Mouse (Mus musculus) limb, embryonic 10.5 days (tissue): Measurements from ENCODE around the gene Col27a1. TPM values are rescaled to one million over a fixed set of nuclear protein-coding genes. Genes with fewer than 3 reads are reported as not detected.

Experiments used
- DNase-seq: peaks from one replicate; pipeline ENCODE4 v3.0.0-alpha.2; 2017; ENCODE audit warnings: low spot score
- H3K27ac ChIP-seq: fragments of 300-500 bp; sonication (generic); 2 replicates; pipeline ENCODE4 v1.5.1; 2016; ENCODE audit warnings: mild to moderate bottlenecking
- H3K27me3 ChIP-seq: fragments of 300-500 bp; sonication (generic); 2 replicates; pipeline ENCODE4 v1.6.1; 2016; ENCODE audit warnings: low read depth, mild to moderate bottlenecking; ENCODE audit not compliant: poor library complexity, severe bottlenecking
- H3K36me3 ChIP-seq: fragments of 300-500 bp; sonication (generic); 2 replicates; pipeline ENCODE4 v1.6.1; 2016; ENCODE audit warnings: mild to moderate bottlenecking, moderate library complexity
- H3K4me1 ChIP-seq: fragments of 300-500 bp; sonication (generic); 2 replicates; pipeline ENCODE4 v1.6.1; 2016
- H3K4me3 ChIP-seq: fragments of 300-500 bp; sonication (generic); 2 replicates; pipeline ENCODE4 v1.5.1; 2016; ENCODE audit warnings: mild to moderate bottlenecking, moderate library complexity
- H3K9me3 ChIP-seq: fragments of 300-500 bp; sonication (generic); replicated peaks from 2 replicates; pipeline ENCODE4 v1.6.1; 2016; ENCODE audit warnings: mild to moderate bottlenecking
- WGBS: fragments of 180-500 bp; shearing (Covaris S2); methylation state at CpG from one replicate; pipeline ENCODE4 v1.1.7; 2016; 5-methylcytosine and 5-hydroxymethylcytosine counted together
- polyA plus RNA-seq: library from polyadenylated mRNA; unstranded; fragments of >200 nt; fragmentation: Nextera tagmentation; extraction: Ambion mirVana; gene quantifications from 2 replicates; pipeline ENCODE4 v1.2.1, GENCODE M21; 2016

Gene Col27a1
- polyA plus RNA-seq, 1 experiment from 2014 or later: 9.4 TPM

- Histone ChIP-seq H3K27me3 (peaks cover 32% of the 10 kb centered on the region), H3K9me3 (no peaks in the 10 kb centered on the region), H3K4me1 (peaks cover 46% of the 10 kb centered on the region), H3K27ac (peak overlapping the region; percentile 92), H3K4me3 (peak overlapping the region; percentile 95), H3K36me3 (no peaks in the 10 kb centered on the region)
- DNase-seq: peak; percentile 94
- under 1% methylated on average over 71 of the region's 71 CpGs for WGBS
These were observed 1.6 kb downstream of the Col27a1 start for GRCm38 (mm10) chr4:63215185-63215992.

- Histone ChIP-seq H3K4me1 (peaks cover 46% of the 10 kb centered on the region), H3K27ac (peak overlapping the region; percentile 92), H3K4me3 (peak overlapping the region; percentile 95), H3K27me3 (peaks cover 30% of the 10 kb centered on the region), H3K36me3 (peaks cover 5% of the 10 kb centered on the region), H3K9me3 (no peaks in the 10 kb centered on the region)
- WGBS: 1% methylated on average over 24 of the region's 24 CpGs
- peak; percentile 86 for DNase-seq
These were observed 2.3 kb downstream of the Col27a1 start for GRCm38 (mm10) chr4:63215993-63216531.

GRCm38 (mm10) chr4:63216566-63216965, 2.8 kb downstream of the Col27a1 start:
- peaks cover 10% of the 10 kb centered on the region for H3K36me3 ChIP-seq
- peaks cover 30% of the 10 kb centered on the region for H3K27me3 ChIP-seq
- peak overlapping the region; percentile 95 for H3K4me3 ChIP-seq
- WGBS: 34% methylated on average over 9 of the region's 9 CpGs
- DNase-seq: peak; percentile 35
- peaks cover 46% of the 10 kb centered on the region for H3K4me1 ChIP-seq
- peak overlapping the region; percentile 92; the same call in 1 of the 2 replicates for H3K27ac ChIP-seq
- H3K9me3 ChIP-seq: no peaks in the 10 kb centered on the region

- Histone ChIP-seq H3K4me3 (no peak overlapping the region), H3K36me3 (peaks cover 19% of the 10 kb centered on the region), H3K9me3 (no peaks in the 10 kb centered on the region), H3K27me3 (peaks cover 23% of the 10 kb centered on the region), H3K27ac (peak overlapping the region; percentile 26; the same call in 1 of the 2 replicates), H3K4me1 (peaks cover 46% of the 10 kb centered on the region)
- DNase-seq: no peak
- 90% methylated on average over 6 of the region's 6 CpGs for WGBS
These were observed 3.7 kb downstream of the Col27a1 start for GRCm38 (mm10) chr4:63217513-63217912.

- H3K4me3 ChIP-seq: no peak overlapping the region
- 90% methylated on average over 3 of the region's 3 CpGs for WGBS
- peaks cover 10% of the 10 kb centered on the region for H3K27me3 ChIP-seq
- peaks cover 35% of the 10 kb centered on the region for H3K36me3 ChIP-seq
- DNase-seq: no peak
- no peak overlapping the region for H3K27ac ChIP-seq
- no peaks in the 10 kb centered on the region for H3K9me3 ChIP-seq
- H3K4me1 ChIP-seq: peaks cover 41% of the 10 kb centered on the region
These were observed 5.3 kb downstream of the Col27a1 start for GRCm38 (mm10) chr4:63219059-63219458.

DNA sequence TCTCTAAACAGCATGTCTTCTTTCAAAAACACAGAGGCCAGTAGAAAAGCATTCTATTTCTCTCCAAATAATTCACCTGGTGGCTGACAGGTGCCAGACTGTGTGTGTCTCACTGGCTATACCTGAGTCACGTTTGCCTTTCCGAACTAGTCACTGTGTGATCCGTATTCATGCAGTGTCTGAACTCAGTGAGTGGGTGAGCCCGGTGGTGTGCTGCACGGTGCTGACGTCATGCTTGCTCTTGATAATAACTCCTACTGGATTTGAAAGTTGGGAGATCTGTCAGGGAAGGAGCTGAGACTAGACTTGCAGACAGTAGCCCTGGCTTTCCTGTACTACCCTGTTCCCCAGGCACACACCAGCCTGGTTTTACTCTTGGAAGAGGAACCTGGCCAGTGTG, 5.8 kb downstream of the Col27a1 start:
- Histone ChIP-seq H3K9me3 (no peaks in the 10 kb centered on the region), H3K36me3 (peaks cover 40% of the 10 kb centered on the region), H3K4me1 (peaks cover 35% of the 10 kb centered on the region), H3K4me3 (no peak overlapping the region), H3K27ac (no peak overlapping the region), H3K27me3 (peaks cover 4% of the 10 kb centered on the region)
- DNase-seq: no peak
- WGBS: 92% methylated on average over 6 of the region's 6 CpGs

GRCm38 (mm10) chr4:63221096-63221958, 7.5 kb downstream of the Col27a1 start:
- Histone ChIP-seq H3K4me3 (no peak overlapping the region), H3K9me3 (no peaks in the 10 kb centered on the region), H3K27me3 (no peaks in the 10 kb centered on the region), H3K27ac (no peak overlapping the region), H3K4me1 (peaks cover 20% of the 10 kb centered on the region), H3K36me3 (peaks cover 56% of the 10 kb centered on the region)
- DNase-seq: no peak
- WGBS: 89% methylated on average over 15 of the region's 15 CpGs

GRCm38 (mm10) chr4:63222246-63222645, 8.4 kb downstream of the Col27a1 start:
- Histone ChIP-seq H3K36me3 (peaks cover 60% of the 10 kb centered on the region), H3K4me3 (no peak overlapping the region), H3K4me1 (peaks cover 11% of the 10 kb centered on the region), H3K9me3 (no peaks in the 10 kb centered on the region), H3K27ac (no peak overlapping the region), H3K27me3 (no peaks in the 10 kb centered on the region)
- no peak for DNase-seq
- 87% methylated on average over 8 of the region's 8 CpGs for WGBS

DNA sequence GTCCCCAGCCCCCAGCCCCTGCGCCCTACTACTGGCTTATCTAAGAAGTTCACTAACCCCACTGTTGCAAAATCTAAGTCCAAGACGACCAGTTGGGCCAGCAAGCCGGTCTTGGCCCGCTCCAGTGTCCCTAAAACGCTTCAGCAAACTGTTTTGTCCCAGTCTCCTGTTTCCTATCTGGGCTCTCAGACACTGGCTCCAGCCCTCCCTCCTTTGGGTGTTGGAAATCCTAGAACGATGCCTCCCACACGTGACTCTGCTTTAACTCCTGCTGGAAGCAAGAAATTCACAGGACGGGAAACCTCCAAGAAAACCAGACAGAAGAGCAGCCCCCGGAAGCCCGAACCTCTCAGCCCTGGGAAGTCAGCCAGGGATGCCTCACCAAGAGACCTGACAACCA, 11.6 kb downstream of the Col27a1 start:
- DNase-seq: no peak
- Histone ChIP-seq H3K4me1 (peaks cover 17% of the 10 kb centered on the region), H3K27ac (no peak overlapping the region), H3K27me3 (no peaks in the 10 kb centered on the region), H3K9me3 (no peaks in the 10 kb centered on the region), H3K4me3 (no peak overlapping the region), H3K36me3 (peaks cover 78% of the 10 kb centered on the region)
- WGBS: 88% methylated on average over 10 of the region's 10 CpGs

DNA sequence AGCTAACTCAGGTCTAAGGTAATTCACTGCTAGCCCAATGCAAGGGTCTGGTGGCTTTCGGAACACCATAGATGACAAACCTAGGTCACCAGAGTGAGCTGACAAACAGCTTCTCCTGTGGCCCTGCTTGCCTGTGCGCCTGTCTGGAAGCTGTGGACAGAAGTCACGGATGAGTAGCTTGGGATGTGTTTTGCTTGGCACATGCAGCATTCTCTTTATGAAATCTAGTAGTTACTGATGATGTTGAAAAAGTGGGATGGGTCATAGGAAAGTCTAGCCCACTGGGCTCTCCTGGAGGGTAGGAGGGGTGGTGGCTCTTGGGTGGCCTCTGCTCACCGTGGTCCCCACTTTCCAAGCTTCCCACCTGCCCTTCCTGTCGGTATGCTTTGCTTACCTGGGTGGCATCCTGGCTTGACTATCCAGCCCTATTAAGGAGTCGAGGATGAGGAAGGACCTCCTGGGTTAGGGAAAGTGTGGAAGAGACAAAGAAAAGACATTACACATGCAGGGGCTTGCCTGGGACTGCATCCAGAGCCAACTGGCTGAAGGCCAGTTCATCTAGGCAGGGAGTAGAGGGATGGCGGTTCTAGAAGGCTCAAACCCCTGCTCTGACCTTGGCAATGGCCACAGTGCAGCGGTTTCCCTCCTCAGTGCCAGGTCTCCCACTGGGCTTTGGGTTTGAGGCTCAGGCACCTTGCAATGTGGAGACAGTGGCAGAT, 12.5 kb downstream of the Col27a1 start:
- WGBS: 88% methylated on average over 8 of the region's 8 CpGs
- no peaks in the 10 kb centered on the region for H3K27me3 ChIP-seq
- peaks cover 74% of the 10 kb centered on the region for H3K36me3 ChIP-seq
- DNase-seq: no peak
- H3K4me3 ChIP-seq: no peak overlapping the region
- H3K9me3 ChIP-seq: no peaks in the 10 kb centered on the region
- peaks cover 17% of the 10 kb centered on the region for H3K4me1 ChIP-seq
- 0 out of 2 replicates have a peak overlapping the region, but pooled peaks have one; percentile 20 for H3K27ac ChIP-seq

DNA sequence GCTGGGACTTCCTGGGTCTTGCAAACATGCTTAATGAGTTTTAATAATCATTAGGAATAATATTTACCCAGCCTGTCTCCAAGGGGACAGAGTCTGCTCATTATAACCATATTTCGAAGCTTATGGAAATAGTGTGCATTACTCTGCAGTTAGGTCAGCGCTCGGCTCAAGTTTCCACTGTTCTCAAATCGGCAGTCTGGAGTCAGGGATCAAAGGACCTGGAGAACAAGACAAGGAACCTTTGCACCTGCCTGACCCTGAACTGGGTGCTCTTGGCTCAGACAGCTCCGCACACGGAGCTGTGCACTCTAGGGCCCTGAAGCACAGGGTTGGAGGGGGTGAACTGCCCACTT, 13.1 kb downstream of the Col27a1 start:
- peaks cover 17% of the 10 kb centered on the region for H3K4me1 ChIP-seq
- no peaks in the 10 kb centered on the region for H3K27me3 ChIP-seq
- H3K36me3 ChIP-seq: peaks cover 72% of the 10 kb centered on the region
- no peaks in the 10 kb centered on the region for H3K9me3 ChIP-seq
- H3K27ac ChIP-seq: peak overlapping the region; percentile 20; the same call in 1 of the 2 replicates
- 85% methylated on average over 6 of the region's 6 CpGs for WGBS
- DNase-seq: no peak
- H3K4me3 ChIP-seq: no peak overlapping the region

DNA sequence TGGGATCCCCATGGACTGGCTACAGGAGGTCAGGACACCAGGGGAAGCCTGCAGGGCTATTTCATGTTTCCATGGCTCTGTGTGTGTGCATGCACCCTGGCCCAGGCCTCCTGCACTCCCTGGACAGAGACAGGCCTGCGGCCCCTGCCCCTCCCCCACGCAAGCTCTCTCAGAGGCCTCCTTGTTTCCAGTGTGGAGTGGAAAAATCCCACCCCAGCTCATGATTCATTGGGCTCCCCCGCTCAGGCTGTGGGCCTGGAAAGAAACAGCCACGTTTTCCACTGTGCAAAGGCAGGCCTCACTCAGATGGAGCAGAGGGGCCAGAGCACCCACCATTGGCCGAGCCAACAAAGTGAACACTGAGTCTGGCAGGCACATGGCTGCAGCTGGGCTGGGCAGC, 15.1 kb downstream of the Col27a1 start:
- Histone ChIP-seq H3K4me1 (peaks cover 23% of the 10 kb centered on the region), H3K27ac (peak overlapping the region; percentile 74)

More for the DNA sequence above, 15.1 kb downstream of the Col27a1 start:
- H3K27me3 ChIP-seq: no peaks in the 10 kb centered on the region
- no peaks in the 10 kb centered on the region for H3K9me3 ChIP-seq
- DNase-seq: peak; percentile 49
- no peak overlapping the region for H3K4me3 ChIP-seq
- 71% methylated on average over 5 of the region's 5 CpGs for WGBS
- H3K36me3 ChIP-seq: peaks cover 71% of the 10 kb centered on the region
